Mouse (Mus musculus) adrenal gland, postnatal 14 days (tissue): Measurements from ENCODE around the gene Rpl14. TPM values are rescaled to one million over a fixed set of nuclear protein-coding genes. Genes with fewer than 3 reads are reported as not detected.

ENCODE experiments used
- DNase-seq: peaks from one replicate; pipeline ENCODE4 v3.0.0; 2021; ENCODE audit warnings: mixed read lengths
- total RNA-seq: library from RNA; stranded (reverse); gene quantifications from 2 replicates; pipeline ENCODE4 v1.2.3, GENCODE M21; 2021

Gene Rpl14
- total RNA-seq, 1 experiment from 2014 or later: 552 TPM

DNA sequence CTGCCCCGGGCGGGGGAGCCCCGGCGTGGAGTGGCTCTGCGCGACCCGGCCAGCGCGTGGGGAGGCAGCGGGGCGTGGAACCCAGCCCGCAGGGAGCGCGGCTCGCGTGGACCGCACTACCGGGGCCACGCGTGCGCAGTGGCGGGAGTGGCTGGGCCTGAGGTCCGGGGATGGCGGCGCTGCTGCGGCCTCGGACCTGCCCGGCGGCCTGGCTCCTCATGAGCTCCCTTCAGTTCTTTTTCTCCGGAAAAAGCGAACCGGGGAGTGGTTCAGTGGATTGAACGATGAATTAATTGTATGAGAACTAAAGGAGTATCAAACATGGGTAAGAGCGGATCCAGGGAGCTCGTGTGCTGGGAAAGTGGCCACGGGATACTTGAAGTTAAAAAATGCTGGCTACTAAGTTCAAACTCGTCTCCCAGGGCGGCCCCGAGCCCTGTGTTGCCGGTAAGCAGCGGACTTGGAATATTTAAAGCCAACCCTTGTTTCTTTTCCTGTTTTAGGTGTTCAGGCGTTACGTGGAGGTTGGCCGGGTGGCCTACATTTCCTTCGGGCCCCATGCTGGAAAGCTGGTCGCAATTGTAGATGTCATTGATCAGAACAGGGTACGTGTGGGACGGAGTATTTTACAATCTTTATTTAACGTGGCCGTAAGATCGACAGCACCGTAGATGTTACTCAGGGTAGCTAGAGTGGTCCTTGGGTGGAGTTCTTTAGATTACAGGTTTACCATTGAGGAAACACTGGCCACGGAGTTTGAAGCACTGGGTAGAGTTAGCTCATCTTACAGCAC, 545 bp downstream of the Rpl14 start:
- peak; percentile 17 for DNase-seq

DNA sequence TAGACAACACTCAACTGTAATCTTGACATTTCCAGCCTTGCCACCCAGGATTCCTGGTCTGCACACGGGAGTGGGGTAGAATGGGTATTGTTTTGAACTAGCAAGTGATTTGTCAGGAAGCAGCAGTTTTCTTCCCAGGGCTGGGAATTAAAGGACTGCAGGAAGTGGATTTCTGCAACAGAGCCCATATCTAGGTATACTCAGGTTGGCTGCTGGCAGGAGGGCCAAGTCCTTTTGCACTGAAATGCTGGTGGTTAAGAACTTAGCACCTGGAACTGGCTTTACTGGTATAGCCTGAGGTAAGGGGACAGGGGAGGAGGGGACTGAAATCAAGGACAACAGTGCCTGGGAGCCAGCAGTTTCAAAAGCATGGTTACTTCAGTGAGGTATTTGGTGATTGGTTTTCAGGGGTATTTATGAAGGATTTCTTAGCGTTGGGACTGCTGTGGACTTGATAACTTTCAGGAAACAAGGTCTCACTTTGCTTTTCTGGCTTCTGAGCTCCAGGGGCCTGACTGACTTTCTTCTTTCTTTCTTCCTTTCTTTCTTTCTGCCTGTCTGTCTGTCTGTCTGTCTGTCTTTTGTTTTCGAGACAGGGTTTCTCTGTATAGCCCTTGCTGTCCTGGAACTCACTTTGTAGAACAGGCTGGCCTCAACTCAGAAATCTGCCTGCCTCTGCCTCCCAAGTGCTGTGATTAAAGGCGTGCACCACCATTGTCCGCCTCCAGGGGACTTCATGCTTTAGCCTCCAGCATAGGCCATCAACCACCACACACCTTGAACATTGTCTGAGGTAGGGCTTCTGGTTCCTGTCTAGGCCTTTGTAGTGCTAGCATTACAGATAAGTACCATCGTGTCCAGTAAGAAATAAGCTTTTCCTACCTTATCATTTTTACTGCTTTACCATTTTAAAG, 4.8 kb downstream of the Rpl14 start:
- DNase-seq: no peak

DNA sequence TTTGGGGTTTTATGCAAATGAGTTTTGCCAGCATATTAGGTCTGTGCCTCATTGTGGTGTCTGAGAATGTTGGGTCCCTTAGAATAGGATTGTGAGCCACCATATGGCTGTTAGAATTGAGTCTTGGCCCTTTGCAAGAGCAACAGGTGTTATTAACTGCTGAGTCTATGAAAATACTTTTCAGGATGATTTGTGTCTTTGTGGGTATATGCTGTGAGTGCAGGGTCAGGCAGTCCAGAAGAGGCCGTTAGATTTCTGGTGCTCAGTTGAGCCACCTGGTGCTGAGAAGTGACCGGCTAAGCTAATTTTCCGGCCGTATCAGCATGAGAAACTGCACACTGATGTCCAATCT, 5.4 kb downstream of the Rpl14 start:
- no peak for DNase-seq

DNA sequence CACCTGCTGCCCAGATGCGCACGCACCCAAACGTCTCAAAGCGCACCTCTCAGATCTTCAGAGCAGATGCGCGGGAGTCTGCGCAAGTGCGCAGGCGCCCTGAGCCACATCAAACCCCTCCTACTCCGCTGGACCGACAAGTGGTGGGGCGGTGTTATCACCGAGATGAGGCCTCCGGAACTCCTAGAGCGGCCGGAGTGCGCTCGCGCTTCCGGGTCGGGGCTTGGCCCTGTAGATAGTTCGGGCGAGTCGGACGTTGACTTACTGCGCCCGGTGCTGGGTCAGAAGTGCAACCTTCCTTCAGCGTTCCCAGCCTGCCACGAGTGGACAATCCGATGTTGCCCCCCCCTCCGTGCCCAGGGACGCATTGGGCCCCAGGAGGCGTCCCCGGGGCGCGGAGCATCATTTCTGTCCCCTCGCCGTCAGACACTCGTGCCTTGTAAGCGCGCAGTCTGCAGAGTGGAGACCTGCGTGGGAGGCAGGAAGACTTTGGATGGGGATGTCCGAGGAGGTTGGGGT, 5.9 kb downstream of the Rpl14 start:
- DNase-seq: peak; percentile 93

DNA sequence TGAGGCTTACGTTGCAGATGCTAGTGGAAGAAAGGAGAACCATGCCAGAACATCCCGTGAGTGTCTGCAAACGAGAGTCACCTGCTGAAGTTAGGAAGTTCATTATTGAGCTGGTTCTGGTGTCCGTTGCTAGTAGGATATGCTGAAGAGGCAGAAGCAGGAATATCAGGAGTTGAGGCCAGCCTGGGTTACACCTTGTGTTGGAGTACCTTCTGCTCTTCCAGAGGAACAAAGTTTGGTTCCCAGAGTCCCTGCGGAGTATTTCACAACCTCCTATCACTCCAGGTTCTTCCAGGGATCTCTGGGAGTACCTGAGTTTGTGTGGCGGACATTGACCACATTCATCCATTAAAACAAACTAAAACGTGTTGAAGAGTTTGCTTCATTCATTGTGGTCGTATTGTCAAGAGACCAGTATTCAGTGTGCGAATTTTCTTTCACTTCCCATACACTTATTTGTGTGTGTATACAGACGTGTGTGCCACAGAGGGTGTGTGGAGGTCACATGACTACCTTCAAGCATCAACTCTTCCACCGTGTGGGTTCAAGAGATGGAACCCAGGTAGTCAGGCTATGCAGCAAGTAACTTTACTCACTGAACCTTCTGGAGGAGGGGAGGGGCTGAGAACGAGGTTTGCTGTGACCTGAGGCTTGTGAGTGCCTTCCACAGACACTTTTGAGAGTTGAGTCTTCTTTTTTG, 6.6 kb downstream of the Rpl14 start:
- DNase-seq: no peak

DNA sequence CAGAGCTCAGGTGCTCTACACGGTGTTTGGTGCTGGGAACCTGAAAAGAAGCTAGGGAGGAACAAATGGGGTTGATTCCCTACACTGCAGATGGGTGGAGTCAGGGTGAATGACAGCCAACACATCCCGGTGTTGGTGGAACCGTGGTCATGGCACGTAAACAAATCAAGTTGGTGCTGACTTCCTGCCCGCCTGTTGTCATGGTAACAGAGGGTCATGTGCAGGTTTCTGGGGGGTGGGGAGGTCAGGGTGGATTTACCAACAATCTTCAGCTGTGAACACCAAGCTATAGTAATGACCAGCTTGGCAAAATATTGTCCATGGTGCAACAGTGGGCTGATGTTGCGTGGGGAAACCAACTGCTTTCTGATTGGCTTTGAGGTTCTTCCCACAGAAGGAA, 7.5 kb downstream of the Rpl14 start:
- no peak for DNase-seq

DNA sequence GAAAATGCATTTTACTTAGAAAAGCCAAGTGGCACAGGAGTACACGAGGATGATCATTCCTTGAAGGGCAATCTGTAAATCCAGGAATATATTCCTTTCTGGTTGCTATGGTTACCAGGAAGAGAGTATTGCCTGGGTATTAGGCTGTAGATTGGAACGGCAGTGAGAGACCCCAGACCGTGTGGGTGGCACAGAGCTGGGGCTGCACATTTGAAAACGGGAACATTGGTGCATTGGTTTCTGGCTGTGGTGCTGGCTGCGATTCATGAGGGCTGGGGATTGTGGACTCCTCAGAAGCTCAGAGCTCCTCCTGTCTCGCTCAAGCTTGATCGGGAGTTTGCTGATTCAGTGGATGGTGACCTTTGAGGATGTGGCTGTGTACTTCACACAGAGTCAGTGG, 8.6 kb downstream of the Rpl14 start:
- no peak for DNase-seq

DNA sequence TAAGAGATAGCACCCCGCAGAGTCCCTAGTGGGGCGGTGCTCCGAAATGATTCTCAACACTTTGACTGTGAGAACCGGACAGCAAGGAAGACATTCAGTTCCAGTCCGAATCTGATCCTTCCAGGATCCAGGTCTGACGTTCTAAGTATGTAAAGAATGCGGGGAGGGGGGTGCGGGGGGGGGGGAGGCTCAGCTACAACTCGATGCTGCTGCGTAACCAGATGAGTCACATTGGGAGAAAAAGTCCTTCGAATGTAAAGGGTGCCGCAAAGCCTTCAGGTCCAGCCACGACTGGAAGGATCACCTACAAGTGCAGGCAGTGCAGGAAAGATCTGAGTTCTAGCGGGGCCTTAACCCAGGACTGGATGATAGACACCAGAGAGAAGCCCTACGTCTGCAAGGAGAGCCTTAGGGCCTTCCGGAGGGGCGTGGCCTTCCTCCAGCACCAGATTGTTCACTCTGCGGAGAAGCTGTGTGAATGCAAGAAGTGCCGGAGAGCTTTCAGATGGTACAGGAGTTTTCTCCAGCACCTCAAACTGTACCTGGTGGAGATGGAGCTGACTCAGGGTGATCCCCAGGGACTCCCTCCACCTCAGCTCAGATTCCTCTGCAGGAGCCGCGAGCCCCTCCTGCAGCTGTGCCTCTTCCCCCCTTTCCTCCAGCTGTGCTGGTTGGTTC, 10.8 kb downstream of the Rpl14 start:
- DNase-seq: peak; percentile 68

DNA sequence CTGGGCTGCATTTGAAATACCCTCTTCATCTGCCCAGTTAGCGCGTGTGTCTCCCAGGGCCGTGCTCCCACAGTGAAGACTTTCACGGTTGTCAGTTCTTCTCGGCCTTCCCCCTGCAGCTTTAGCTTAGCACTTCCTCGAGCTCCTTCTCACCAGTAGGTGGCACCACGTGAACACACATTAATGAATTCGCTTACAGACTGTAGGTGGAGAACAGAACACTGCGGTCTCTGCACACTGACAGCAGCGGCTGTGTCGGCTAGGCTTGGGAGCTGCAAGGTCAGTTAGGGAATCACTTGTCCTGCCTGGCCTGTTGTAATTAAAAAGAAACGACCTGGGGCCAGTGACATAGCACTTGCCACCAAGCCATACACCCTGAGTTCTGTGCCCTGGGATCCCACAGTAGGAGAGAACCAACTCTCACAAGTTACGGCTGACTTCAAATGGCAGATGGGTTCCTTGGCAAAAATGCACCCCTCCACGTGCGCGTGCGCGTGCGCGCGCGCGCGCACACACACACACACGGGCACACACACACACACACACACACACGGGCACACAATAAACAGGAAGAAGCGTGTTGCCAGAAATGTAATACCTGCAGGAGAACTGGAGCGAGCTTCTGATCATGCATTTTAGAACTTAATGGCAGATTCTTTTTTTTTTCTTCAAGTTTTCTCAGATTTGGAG, 11.5 kb downstream of the Rpl14 start:
- peak; percentile 92 for DNase-seq

DNA sequence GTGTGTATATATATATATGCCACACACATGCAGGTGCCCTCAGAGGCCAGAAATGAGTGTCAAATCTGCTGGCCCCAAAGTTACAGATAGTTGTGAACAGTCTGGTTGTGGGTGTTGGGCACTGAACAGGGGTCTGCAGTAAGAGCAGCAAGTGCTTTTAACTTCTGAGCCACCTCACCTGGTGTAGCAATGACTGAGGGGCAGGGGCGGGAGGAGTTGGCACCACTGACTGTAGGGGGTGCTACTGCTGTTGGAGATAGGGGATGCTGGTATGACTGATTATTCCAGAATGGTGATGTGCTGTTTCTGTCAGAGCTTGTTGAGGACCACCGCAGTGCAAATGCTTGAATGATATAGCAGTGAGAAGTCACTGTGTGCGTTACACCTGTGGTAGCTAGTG, 12.1 kb downstream of the Rpl14 start:
- DNase-seq: no peak

DNA sequence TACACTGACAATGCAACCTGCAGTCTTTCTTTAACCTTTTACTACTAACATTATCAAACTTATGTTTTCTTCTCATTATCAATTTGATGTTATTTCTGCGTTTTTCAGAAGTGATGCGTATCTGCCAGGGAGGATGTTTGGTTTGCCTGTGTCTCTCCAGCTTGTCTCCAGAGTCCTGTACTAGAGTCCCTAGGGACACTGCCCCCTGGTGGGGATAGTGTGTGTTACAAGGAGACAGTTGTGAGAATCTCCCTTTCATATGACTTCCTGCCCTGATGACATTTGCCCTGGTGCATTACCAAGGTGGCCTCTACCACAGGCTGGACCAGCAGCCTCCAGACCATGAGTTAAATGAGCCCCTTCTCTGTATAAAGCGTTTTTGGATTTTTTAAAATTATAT, 15.3 kb downstream of the Rpl14 start:
- peak; percentile 89 for DNase-seq

DNA sequence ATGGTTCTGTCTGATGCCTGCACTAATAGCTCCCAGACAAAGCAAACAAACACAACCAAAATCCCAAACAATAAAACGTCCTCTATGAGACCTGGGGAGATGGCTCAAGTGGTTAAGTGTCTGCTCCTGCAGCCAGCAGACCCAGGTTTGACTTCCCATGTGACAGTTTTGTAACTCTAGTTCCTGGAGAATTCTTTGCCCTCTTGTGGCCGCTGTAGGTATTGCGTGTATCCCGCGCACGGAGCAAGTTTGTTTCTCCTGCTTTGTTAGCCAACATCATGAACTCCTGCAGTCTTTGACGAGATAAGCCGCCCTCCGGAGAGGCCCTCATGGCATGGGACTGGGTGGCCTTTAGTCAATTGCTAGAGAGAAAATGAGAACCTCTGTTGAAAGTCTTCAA, 20.2 kb downstream of the Rpl14 start:
- DNase-seq: peak; percentile 83

DNA sequence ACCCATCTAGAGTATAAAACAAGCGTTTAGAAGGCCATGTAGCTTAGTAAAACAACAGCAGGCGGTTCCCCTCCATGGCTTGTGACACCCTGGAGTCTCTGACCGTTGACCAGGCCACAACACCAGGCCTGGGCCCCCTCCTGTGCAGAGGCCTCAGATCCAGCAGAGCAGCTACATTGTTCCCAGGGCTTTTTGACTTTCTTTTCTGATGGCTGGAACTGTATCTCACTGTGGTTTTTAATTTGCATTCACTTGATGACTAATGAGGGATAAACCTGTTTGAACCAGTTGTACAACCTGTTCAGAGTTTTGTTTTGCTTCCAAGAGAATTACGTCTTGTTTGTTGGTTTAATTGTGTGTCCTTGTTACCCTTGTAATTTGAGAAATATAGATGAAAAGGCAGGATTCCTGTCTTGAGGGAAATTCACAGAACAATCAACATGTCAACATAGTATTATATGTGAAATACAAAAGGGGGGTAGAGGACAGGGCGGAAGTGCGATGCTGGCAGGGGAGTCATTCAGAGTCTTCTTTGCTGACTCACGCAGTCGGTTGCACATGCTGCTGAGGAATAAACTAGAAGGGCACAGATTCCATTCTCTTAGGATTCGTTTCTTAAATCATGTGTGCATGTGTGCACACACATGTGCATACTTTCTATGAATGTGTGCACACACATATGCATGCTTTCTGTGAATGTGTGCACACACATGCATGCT, 22.3 kb downstream of the Rpl14 start:
- DNase-seq: no peak

DNA sequence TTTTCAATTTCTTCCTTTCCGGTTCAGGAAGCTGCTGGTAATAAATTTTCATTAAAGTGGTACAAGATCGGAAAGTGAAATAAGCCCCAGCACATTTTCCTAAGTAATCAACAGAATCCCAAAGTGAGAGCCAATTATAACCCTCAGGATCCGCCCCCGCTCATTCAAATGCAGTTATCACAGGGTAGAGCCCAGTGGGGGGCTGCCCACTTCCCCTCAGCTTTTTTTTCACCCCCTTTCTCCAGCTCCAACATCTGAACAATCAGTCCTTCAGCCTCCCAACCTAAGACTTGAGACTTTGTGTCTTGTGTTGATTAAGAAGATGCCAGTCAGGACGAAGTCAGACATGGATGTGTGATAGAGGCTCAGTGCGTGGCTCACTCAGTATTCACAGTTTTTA, 23.6 kb downstream of the Rpl14 start:
- no peak for DNase-seq

DNA sequence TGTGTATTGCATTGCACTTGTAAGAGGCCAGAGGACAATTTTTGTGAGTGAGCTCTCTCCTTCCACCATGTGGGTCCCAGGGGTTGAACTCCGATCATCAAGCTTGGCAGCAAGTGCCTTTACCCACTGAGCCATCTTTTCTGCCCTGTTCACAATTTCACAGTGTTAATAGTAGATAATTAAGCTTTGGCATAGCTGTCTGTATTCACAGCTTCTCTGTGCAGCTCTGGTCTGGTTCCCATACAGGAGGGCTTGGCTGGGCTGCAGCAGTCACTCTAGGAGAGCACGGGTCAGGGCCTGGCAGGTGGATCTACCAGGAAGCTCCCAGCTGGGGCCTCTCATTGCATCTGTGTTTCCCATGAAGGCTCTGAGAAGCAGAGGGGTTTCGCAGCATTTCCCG, 24.1 kb downstream of the Rpl14 start:
- no peak for DNase-seq

DNA sequence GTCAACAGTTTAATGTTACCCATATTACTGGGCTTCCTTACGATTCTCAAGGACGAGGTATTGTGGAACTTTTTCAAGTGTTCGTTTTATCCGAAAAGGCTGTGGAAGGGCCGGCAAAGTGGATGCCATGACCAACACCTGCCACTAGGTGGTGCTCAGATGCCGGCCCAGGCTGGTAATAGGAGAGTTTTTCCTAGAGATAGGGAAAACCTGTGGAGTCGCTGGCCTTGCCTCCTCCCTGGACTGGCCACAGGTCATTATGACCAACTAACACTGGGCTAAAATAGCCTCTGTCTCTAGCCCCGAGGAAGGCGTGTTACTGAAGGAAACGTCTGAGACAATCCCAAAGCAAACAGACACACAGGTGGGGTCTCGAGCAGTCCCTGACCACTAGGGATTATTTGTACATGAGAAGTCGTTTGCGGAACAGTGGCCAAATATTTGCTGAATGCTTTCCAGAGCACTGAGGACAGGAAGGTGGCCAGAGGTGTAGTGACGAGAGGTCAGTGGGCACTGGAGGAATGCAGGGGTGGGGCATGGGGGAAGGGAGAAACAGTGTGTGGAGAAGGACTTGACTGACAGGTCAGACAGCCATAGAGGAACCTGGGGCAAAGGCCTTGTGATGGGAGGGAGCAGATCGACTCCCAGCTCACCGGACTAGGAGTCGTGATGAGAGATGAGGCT, 30.4 kb downstream of the Rpl14 start:
- DNase-seq: peak; percentile 86

DNA sequence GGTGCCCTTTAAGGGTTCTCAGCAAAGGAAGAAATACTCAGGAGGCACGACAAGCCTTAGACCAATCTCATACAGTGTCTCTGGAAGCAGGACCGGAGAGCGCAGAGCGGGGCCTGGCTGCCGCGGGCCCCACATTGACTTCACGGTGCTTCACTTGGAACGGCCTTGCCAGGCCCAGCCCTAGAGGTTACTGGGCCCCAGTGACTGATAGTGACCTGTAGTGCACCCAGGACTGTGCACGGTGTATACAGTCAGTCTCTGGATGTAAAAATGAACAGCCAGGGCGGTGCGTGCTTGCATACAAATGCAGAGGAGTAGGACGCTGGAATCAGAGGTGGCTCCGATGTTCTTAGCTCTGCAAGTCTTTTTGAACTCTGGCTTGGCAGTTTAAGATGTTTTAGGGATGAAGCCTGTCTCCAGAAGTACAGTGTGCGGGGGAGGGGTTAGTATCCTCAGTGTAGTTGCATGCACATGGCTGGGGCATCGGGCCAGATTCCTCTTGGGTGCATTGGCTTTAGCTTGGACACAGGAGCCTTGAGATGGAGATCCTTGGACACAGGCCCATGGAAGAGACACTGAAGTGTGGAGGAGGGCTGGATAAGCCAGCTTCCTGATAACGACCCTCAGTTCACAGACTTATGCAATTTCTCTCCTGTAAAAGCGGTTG, 31.1 kb downstream of the Rpl14 start:
- peak; percentile 76 for DNase-seq

DNA sequence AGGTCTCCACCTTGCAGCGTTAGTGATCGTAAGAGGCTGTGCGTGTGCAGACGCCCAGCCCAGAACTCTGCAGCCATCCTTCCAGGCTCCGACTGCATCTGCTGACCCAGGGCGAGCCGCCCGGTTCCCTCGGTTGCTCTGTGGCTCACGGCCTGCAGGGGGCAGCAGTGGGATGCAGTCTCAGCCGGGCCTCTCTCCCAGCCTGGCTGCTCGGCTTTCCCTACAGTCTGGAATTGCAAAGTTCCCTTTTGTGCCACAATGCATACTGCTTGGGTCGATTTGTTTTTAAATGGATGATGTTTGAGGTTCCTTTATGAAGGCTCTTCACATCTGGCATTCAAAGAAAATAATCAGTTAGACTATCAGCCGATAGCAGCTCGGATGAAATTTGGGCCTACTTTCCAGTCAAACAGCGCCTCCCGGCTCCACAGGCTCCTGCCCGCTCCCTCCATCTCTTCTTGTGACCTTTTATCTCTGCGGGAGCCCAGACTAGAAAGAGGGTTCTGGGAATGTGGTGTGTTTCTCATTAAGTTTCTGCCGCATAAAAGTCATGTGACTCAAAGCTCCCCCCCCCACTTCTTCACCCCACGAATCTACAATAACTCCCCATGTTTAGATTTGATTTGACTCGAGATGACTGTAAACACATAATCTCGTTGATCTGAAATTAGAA, 31.7 kb downstream of the Rpl14 start:
- peak; percentile 94 for DNase-seq

DNA sequence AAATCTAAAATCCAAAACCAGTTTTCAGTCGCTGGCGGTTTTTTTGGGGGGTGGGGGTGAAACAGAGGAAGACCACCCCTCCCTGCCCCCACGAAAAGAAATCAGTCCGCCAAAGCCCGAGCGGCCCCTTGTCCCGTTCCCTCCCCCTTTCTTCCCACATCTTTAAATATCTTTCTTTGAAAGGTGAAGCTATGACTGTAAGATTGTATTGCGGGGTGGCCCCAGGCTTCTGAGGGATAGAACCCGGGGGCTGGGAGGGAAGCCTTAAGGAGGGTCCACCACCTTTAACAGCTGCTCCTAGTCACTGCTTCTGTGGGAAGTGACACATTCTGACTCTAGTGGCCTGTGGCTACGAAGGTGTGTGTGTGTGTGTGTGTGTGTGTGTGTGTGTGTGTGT, 32.3 kb downstream of the Rpl14 start:
- no peak for DNase-seq
